Mouse (Mus musculus): ENCODE measurements at regions not wholly inside any gene's neighbourhood (a gene's known extent, or its start where the extent isn't known, plus 50 kb on each side); places are given as distances from the start of the nearest gene placed in this dataset.
A peak's percentile ranks its signal among the peaks of the same experiment; 100 is the strongest.

DNA sequence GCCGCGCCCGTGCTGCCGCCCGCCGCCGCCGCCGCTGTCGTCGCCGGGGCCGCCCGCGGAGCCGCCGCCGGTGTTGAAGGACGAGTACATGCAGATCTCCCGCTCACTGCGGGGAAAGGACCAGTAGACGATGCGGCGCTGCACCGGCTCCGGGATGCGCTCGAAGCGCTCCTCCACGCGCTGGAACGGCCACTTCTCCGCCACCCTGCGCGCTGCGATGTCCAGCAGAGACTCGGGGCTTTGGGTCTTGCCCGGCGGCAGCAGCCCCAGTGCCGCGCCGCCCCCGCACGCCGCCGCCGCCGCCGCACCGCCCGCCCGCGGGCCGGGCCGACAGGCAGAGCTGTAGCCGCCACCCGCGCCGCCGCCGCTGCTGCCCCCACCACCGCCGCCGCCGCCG is 154.7 kb upstream of the Smim15 start:
- Histone ChIP-seq H3K27me3 (peaks cover 6% of the 10 kb centered on the region; the same call in 1 of the 2 replicates), H3K36me3 (no peaks in the 10 kb centered on the region), H3K4me1 (peaks cover 20% of the 10 kb centered on the region), H3K9ac (peak overlapping the region; percentile 64), H3K9me3 (replicated peaks) (no peaks in the 10 kb centered on the region), H3K27ac (replicated peaks) (peak overlapping the region; percentile 96), H3K4me2 (replicated peaks) (peak overlapping the region; percentile 90), H3K4me3 (replicated peaks) (peak overlapping the region; percentile 79)
- under 1% methylated on average over 33 of the region's 66 CpGs for WGBS
- no peak for ATAC-seq (ENCODE audit: insufficient number of reproducible peaks, low FRiP score, low TSS enrichment, low read depth)

- no peaks in the 10 kb centered on the region for H3K9me3 ChIP-seq (replicated peaks)
- no peaks in the 10 kb centered on the region for H3K36me3 ChIP-seq
- WGBS, result under 1% methylated on average over 111 of the region's 127 CpGs
- peak overlapping the region; percentile 64 for H3K9ac ChIP-seq
- peaks cover 6% of the 10 kb centered on the region; the same call in 1 of the 2 replicates for H3K27me3 ChIP-seq
- peaks cover 26% of the 10 kb centered on the region for H3K4me1 ChIP-seq
- peak overlapping the region; percentile 90 for H3K4me2 ChIP-seq (replicated peaks)
- no peak for ATAC-seq (ENCODE audit: insufficient number of reproducible peaks, low FRiP score, low TSS enrichment, low read depth)
- peak overlapping the region; percentile 73 for H3K27ac ChIP-seq (replicated peaks)
- peak overlapping the region; percentile 79 for H3K4me3 ChIP-seq (replicated peaks)
Observed at GRCm38 (mm10) chr13:107888571-107889451, 155.4 kb upstream of the Smim15 start.

DNA sequence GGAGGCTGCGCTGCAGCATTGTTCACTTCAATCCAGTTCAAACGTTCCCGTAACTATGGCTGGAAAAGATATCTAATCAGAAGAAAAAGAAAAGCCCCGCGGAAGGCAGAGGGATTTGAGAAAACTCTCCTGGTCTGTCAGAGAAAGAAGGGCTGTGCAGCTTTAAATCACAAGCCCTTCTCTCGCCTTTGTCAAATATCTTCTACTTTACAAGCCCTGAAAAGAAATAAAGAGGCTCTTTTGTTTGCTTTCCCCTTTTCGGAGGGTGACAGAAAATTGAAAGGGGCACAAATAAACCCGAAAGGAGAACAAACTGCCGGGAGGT is 156.1 kb upstream of the Smim15 start:
- no peak for ATAC-seq (ENCODE audit: insufficient number of reproducible peaks, low FRiP score, low TSS enrichment, low read depth)
- Histone ChIP-seq H3K9ac (peak overlapping the region; percentile 64), H3K9me3 (replicated peaks) (no peaks in the 10 kb centered on the region), H3K27ac (replicated peaks) (peak overlapping the region; percentile 73; the same call in 1 of the 2 replicates), H3K36me3 (no peaks in the 10 kb centered on the region), H3K27me3 (peaks cover 6% of the 10 kb centered on the region; the same call in 1 of the 2 replicates), H3K4me2 (replicated peaks) (peak overlapping the region; percentile 90), H3K4me3 (replicated peaks) (peak overlapping the region; percentile 79), H3K4me1 (peaks cover 26% of the 10 kb centered on the region)
- 0% methylated on average over 9 of the region's 9 CpGs for WGBS

DNA sequence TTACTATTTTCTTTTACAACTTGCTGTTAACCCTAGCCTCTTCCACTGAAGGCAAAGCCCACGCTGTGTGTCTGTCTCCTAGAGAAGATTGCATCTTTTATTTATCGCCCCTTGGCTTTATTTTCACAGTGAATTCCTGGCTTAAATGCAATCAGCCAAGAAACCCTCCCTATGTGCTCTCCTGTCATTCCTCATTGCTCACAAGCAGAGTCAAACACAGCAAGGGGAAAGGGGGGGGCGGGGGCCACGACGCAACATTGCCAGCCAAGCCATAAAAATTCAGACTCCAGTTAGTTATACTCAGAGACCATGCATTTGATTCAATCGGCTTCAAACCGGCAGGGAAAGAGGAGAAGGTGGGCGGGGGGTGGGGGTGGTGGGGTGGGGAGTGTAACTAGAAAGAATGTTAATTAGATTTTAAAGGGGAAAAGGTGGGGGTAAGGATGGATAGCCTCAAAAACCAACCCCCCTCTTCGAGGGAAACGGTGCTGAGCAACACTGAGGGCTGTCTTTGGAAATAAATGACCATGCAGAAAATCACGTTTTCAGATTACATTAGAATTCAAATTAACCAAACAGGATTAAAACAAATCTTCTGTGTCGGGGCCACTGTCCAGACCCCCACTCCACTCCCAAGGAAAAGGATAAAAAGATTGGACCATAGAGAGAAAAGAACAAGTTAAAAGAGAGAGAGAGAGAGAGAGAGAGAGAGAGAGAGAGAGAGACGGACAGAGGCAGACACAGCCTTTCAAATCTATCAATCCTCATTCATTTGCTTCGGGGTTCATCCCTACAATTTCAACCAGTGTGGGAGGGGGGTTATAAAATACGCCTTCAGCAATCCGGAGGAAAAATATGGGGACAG is 156.6 kb upstream of the Smim15 start:
- Histone ChIP-seq H3K4me1 (peaks cover 26% of the 10 kb centered on the region), H3K9ac (peak overlapping the region; percentile 64), H3K4me3 (replicated peaks) (peak overlapping the region; percentile 79), H3K36me3 (no peaks in the 10 kb centered on the region), H3K27ac (replicated peaks) (no peak overlapping the region), H3K9me3 (replicated peaks) (no peaks in the 10 kb centered on the region), H3K27me3 (peaks cover 6% of the 10 kb centered on the region; the same call in 1 of the 2 replicates), H3K4me2 (replicated peaks) (peak overlapping the region; percentile 90)
- no peak for ATAC-seq (ENCODE audit: insufficient number of reproducible peaks, low FRiP score, low TSS enrichment, low read depth)
- WGBS, result 3% methylated on average over 16 of the region's 16 CpGs

DNA sequence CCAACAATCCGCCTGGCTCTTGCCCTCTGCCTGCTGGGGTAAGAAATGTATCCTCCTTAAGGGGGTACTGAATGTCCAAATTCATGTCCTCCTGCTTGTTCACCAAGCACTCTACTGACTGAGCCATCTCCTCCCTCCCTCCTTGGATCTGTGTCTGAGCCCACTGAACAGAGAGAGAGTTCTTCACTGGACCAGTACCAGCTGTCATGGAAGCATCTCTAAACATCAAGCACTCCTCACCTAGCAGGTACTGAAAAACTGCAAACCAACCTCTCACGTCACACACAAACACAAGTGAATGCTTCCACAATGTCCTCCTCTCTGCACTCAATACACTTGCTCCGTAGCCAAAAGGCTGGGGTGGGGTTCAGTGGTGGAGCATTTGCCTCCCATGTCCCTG is 159.4 kb upstream of the Smim15 start:
- 82% methylated on average over 3 of the region's 3 CpGs for WGBS
- no peak overlapping the region for H3K4me2 ChIP-seq (replicated peaks)

DNA sequence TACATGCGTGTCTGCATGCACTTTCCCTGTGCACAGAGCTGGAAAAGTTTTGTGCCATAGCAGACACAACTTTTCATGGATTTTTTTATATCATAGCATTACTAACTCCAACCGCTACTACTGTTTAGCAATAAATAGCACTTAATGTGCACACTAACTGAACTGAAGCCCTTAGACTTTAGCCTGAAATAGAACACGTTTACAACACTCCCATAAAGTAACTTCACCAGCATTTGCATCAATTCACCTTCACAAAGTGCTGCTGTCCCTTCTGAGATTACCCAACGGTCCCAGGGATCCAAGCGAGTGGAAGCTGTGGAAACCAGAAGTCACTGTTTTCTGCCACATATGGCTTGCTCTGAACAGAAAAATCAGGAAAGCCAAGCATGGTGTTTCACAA is 161.9 kb upstream of the Smim15 start:
- no peak for ATAC-seq (ENCODE audit: insufficient number of reproducible peaks, low FRiP score, low TSS enrichment, low read depth)
- H3K27ac ChIP-seq (replicated peaks), result no peak overlapping the region
- 77% methylated on average over 5 of the region's 5 CpGs for WGBS
- H3K9me3 ChIP-seq (replicated peaks), result no peaks in the 10 kb centered on the region
- no peaks in the 10 kb centered on the region for H3K36me3 ChIP-seq
- H3K27me3 ChIP-seq, result no peaks in the 10 kb centered on the region
- H3K9ac ChIP-seq, result no peak overlapping the region
- H3K4me2 ChIP-seq (replicated peaks), result no peak overlapping the region
- peaks cover 17% of the 10 kb centered on the region for H3K4me1 ChIP-seq
- no peak overlapping the region for H3K4me3 ChIP-seq (replicated peaks)

More for the DNA sequence above, 159.4 kb upstream of the Smim15 start:
- Histone ChIP-seq H3K9me3 (replicated peaks) (no peaks in the 10 kb centered on the region), H3K27ac (replicated peaks) (no peak overlapping the region), H3K36me3 (no peaks in the 10 kb centered on the region), H3K9ac (no peak overlapping the region), H3K4me3 (replicated peaks) (no peak overlapping the region), H3K27me3 (no peaks in the 10 kb centered on the region), H3K4me1 (peaks cover 22% of the 10 kb centered on the region)
- no peak for ATAC-seq (ENCODE audit: insufficient number of reproducible peaks, low FRiP score, low TSS enrichment, low read depth)

- ATAC-seq (ENCODE audit: insufficient number of reproducible peaks, low FRiP score, low TSS enrichment, low read depth), result no peak
- Histone ChIP-seq H3K9ac (no peak overlapping the region), H3K4me3 (replicated peaks) (no peak overlapping the region), H3K27ac (replicated peaks) (no peak overlapping the region), H3K36me3 (no peaks in the 10 kb centered on the region), H3K4me1 (peaks cover 15% of the 10 kb centered on the region), H3K9me3 (replicated peaks) (no peaks in the 10 kb centered on the region), H3K4me2 (replicated peaks) (no peak overlapping the region), H3K27me3 (no peaks in the 10 kb centered on the region)
- WGBS, result 94% methylated on average over 2 of the region's 2 CpGs
Observed at GRCm38 (mm10) chr13:107880551-107880950, 163.7 kb upstream of the Smim15 start.

- no peaks in the 10 kb centered on the region for H3K27me3 ChIP-seq
- 55% methylated on average over 7 of the region's 8 CpGs for WGBS
- no peak for ATAC-seq (ENCODE audit: insufficient number of reproducible peaks, low FRiP score, low TSS enrichment, low read depth)
Observed at GRCm38 (mm10) chr13:107879535-107879934, 164.7 kb upstream of the Smim15 start.

GRCm38 (mm10) chr13:107878980-107879379 is 165.3 kb upstream of the Smim15 start:
- Histone ChIP-seq H3K27ac (replicated peaks) (no peak overlapping the region), H3K27me3 (no peaks in the 10 kb centered on the region), H3K4me1 (peaks cover 6% of the 10 kb centered on the region; the same call in 1 of the 2 replicates), H3K9ac (no peak overlapping the region), H3K36me3 (no peaks in the 10 kb centered on the region), H3K4me2 (replicated peaks) (no peak overlapping the region), H3K9me3 (replicated peaks) (no peaks in the 10 kb centered on the region), H3K4me3 (replicated peaks) (no peak overlapping the region)
- ATAC-seq (ENCODE audit: insufficient number of reproducible peaks, low FRiP score, low TSS enrichment, low read depth), result no peak
- 87% methylated on average over 3 of the region's 3 CpGs for WGBS

More at GRCm38 (mm10) chr13:107879535-107879934, 164.7 kb upstream of the Smim15 start:
- Histone ChIP-seq H3K36me3 (no peaks in the 10 kb centered on the region), H3K27ac (replicated peaks) (no peak overlapping the region), H3K9me3 (replicated peaks) (no peaks in the 10 kb centered on the region), H3K4me2 (replicated peaks) (no peak overlapping the region), H3K9ac (no peak overlapping the region), H3K4me3 (replicated peaks) (no peak overlapping the region), H3K4me1 (peaks cover 10% of the 10 kb centered on the region)

GRCm38 (mm10) chr13:107873244-107873667 is 171.0 kb upstream of the Smim15 start:
- Histone ChIP-seq H3K27me3 (no peaks in the 10 kb centered on the region), H3K36me3 (no peaks in the 10 kb centered on the region), H3K4me2 (replicated peaks) (no peak overlapping the region), H3K4me1 (0 out of 2 replicates have a peak, but pooled peaks cover 9% of the 10 kb centered on the region), H3K9ac (no peak overlapping the region), H3K27ac (replicated peaks) (no peak overlapping the region), H3K4me3 (replicated peaks) (no peak overlapping the region), H3K9me3 (replicated peaks) (no peaks in the 10 kb centered on the region)
- 36% methylated on average over 2 of the region's 2 CpGs for WGBS
- no peak for ATAC-seq (ENCODE audit: insufficient number of reproducible peaks, low FRiP score, low TSS enrichment, low read depth)

- Histone ChIP-seq H3K4me1 (0 out of 2 replicates have a peak, but pooled peaks cover 9% of the 10 kb centered on the region), H3K36me3 (no peaks in the 10 kb centered on the region), H3K9me3 (replicated peaks) (no peaks in the 10 kb centered on the region), H3K9ac (no peak overlapping the region), H3K4me2 (replicated peaks) (no peak overlapping the region), H3K27me3 (no peaks in the 10 kb centered on the region), H3K4me3 (replicated peaks) (no peak overlapping the region), H3K27ac (replicated peaks) (no peak overlapping the region)
- no peak for ATAC-seq (ENCODE audit: insufficient number of reproducible peaks, low FRiP score, low TSS enrichment, low read depth)
- 77% methylated on average over 8 of the region's 8 CpGs for WGBS
Observed at GRCm38 (mm10) chr13:107872574-107872973, 171.7 kb upstream of the Smim15 start.
